Mouse (Mus musculus) MEL (cell line): ENCODE data around the gene Rex1bd. TPM values are rescaled to one million over a fixed set of nuclear protein-coding genes. Genes with fewer than 3 reads are reported as not detected.

Experiments
- DNase-seq: peaks from one replicate; pipeline ENCODE4 v3.0.0; 2011; ENCODE audit warnings: low read depth, low spot score
- H3K27ac ChIP-seq: 2 replicates; pipeline ENCODE4 v1.5.1; 2012; ENCODE audit warnings: low read depth, mild to moderate bottlenecking, control low read depth, low read length, moderate library complexity; ENCODE audit not compliant: control insufficient read depth
- H3K27me3 ChIP-seq, 2 experiments: fragments of 150-350 bp in 1 of 2; sonication (generic) in 1 of 2; 2 replicates each; pipeline ENCODE4 v1.6.1; 2012; ENCODE audit warnings: low read length in 2 of 2, mild to moderate bottlenecking in 2 of 2, improper control_type of control experiment in 1 of 2, moderate library complexity in 1 of 2; ENCODE audit not compliant: insufficient read depth in 2 of 2, control insufficient read depth in 1 of 2
- H3K36me3 ChIP-seq, 2 experiments: 2 replicates each; pipeline ENCODE4 v1.6.1; 2012 to 2014; ENCODE audit warnings: low read length in 2 of 2, improper control_type of control experiment in 1 of 2, inconsistent platforms in 1 of 2, mild to moderate bottlenecking in 1 of 2; ENCODE audit not compliant: insufficient read depth in 2 of 2, control insufficient read depth in 1 of 2
- H3K4me1 ChIP-seq, 2 experiments: fragments of 150-350 bp in 1 of 2; sonication (generic) in 1 of 2; 2 replicates each; pipeline ENCODE4 v1.6.1; 2012; ENCODE audit warnings: low read length in 2 of 2, improper control_type of control experiment in 1 of 2, mild to moderate bottlenecking in 1 of 2; ENCODE audit not compliant: insufficient read depth in 2 of 2, control insufficient read depth in 1 of 2
- H3K4me3 ChIP-seq, 2 experiments: fragments of 150-350 bp in 1 of 2; sonication (generic) in 1 of 2; 2 replicates each; pipeline ENCODE4 v1.5.1; 2012; ENCODE audit warnings: low read depth in 2 of 2, low read length in 2 of 2, mild to moderate bottlenecking in 2 of 2, moderate library complexity in 2 of 2, control low read depth in 1 of 2, improper control_type of control experiment in 1 of 2; ENCODE audit not compliant: control insufficient read depth in 1 of 2, insufficient read depth in 1 of 2
- H3K79me2 ChIP-seq: 2 replicates; pipeline ENCODE4 v1.6.1; 2012; ENCODE audit warnings: mild to moderate bottlenecking, low read length, moderate library complexity; ENCODE audit not compliant: control insufficient read depth, poor library complexity, insufficient read depth
- H3K9ac ChIP-seq: 2 replicates; pipeline ENCODE4 v1.6.1; 2012; ENCODE audit warnings: low read depth, mild to moderate bottlenecking, control low read depth, low read length, moderate library complexity; ENCODE audit not compliant: control insufficient read depth, poor library complexity, severe bottlenecking
- H3K9me3 ChIP-seq: fragments of 150-350 bp; sonication (generic); replicated peaks from 2 replicates; pipeline ENCODE4 v1.6.1; 2012; ENCODE audit warnings: mild to moderate bottlenecking, low read length, improper control_type of control experiment, moderate library complexity; ENCODE audit not compliant: insufficient read depth
- BHLHE40 ChIP-seq: IDR thresholded peaks from 2 replicates; pipeline ENCODE4 v1.6.1; 2012; ENCODE audit warnings: low read depth, mild to moderate bottlenecking, inconsistent platforms, low read length, improper control_type of control experiment, borderline replicate concordance
- CHD2 ChIP-seq: IDR thresholded peaks from 2 replicates; pipeline ENCODE4 v1.6.1; 2011; ENCODE audit warnings: low read length, improper control_type of control experiment
- CTCF ChIP-seq, 3 experiments: IDR thresholded peaks in 2 of 3; conservative IDR thresholded peaks in 1 of 3; 2 replicates each; pipeline ENCODE4 v1.5.1; 2011 to 2012; ENCODE audit warnings: low read length in 3 of 3, low read depth in 2 of 3, mild to moderate bottlenecking in 2 of 3, improper control_type of control experiment in 1 of 3, inconsistent platforms in 1 of 3, mixed read lengths in 1 of 3, moderate library complexity in 1 of 3; ENCODE audit not compliant: control insufficient read depth in 1 of 3, insufficient read depth in 1 of 3, poor library complexity in 1 of 3, severe bottlenecking in 1 of 3
- EP300 ChIP-seq, 2 experiments: IDR thresholded peaks; 2 replicates each; pipeline ENCODE4 v1.6.1; 2011; ENCODE audit warnings: improper control_type of control experiment in 2 of 2, low read length in 2 of 2, low read depth in 1 of 2, mild to moderate bottlenecking in 1 of 2
- JUND ChIP-seq: IDR thresholded peaks from 2 replicates; pipeline ENCODE4 v1.6.1; 2011; ENCODE audit warnings: low read depth, mild to moderate bottlenecking, improper control_type of control experiment, low read length
- MAX ChIP-seq: IDR thresholded peaks from 2 replicates; pipeline ENCODE4 v1.6.1; 2011; ENCODE audit warnings: low read length, improper control_type of control experiment
- MAZ ChIP-seq: IDR thresholded peaks from 2 replicates; pipeline ENCODE4 v1.6.1; 2012; ENCODE audit warnings: low read depth, mild to moderate bottlenecking, inconsistent platforms, low read length, improper control_type of control experiment
- MEF2A ChIP-seq: IDR thresholded peaks from 2 replicates; pipeline ENCODE4 v1.6.1; 2014; ENCODE audit warnings: low read depth, mild to moderate bottlenecking, inconsistent platforms, low read length, improper control_type of control experiment; ENCODE audit not compliant: poor library complexity, insufficient replicate concordance, severe bottlenecking; ENCODE audit errors: extremely low read depth
- MXI1 ChIP-seq: IDR thresholded peaks from 2 replicates; pipeline ENCODE4 v1.6.1; 2011; ENCODE audit warnings: mild to moderate bottlenecking, low read depth, low read length, improper control_type of control experiment
- MYB ChIP-seq: IDR thresholded peaks from 2 replicates; pipeline ENCODE4 v1.6.1; 2011; ENCODE audit warnings: mild to moderate bottlenecking, low read depth, low read length, improper control_type of control experiment
- MYC ChIP-seq: IDR thresholded peaks from 2 replicates; pipeline ENCODE4 v1.6.1; 2011; ENCODE audit warnings: low read depth, mild to moderate bottlenecking, low read length, improper control_type of control experiment, moderate library complexity
- NELFE ChIP-seq: IDR thresholded peaks from 2 replicates; pipeline ENCODE4 v1.6.1; 2011; ENCODE audit warnings: low read depth, low read length, improper control_type of control experiment
- NRF1 ChIP-seq: IDR thresholded peaks from 2 replicates; pipeline ENCODE4 v1.6.1; 2014; ENCODE audit warnings: low read depth, mild to moderate bottlenecking, inconsistent platforms, low read length, improper control_type of control experiment, moderate library complexity; ENCODE audit not compliant: poor library complexity, insufficient read depth, severe bottlenecking
- POLR2AphosphoS5 ChIP-seq: IDR thresholded peaks from 2 replicates; pipeline ENCODE4 v1.6.1; 2012; ENCODE audit warnings: low read depth, borderline replicate concordance, mild to moderate bottlenecking, inconsistent platforms, low read length, moderate library complexity, mixed read lengths
- RCOR1 ChIP-seq: IDR thresholded peaks from 2 replicates; pipeline ENCODE4 v1.6.1; 2012; ENCODE audit warnings: low read depth, mild to moderate bottlenecking, inconsistent platforms, low read length, improper control_type of control experiment
- TAL1 ChIP-seq: IDR thresholded peaks from 2 replicates; pipeline ENCODE4 v1.6.1; 2012; ENCODE audit warnings: mild to moderate bottlenecking, inconsistent platforms, low read length, moderate library complexity, mixed read lengths
- TBP ChIP-seq: IDR thresholded peaks from 2 replicates; pipeline ENCODE4 v1.8.0; 2011; ENCODE audit warnings: low read depth, low read length, improper control_type of control experiment
- USF1 ChIP-seq: IDR thresholded peaks from 2 replicates; pipeline ENCODE4 v1.6.1; 2014; ENCODE audit warnings: low read depth, mild to moderate bottlenecking, inconsistent platforms, low read length, improper control_type of control experiment, moderate library complexity
- USF2 ChIP-seq, 2 experiments: IDR thresholded peaks; 2 replicates each; pipeline ENCODE4 v1.6.1; 2011 to 2012; ENCODE audit warnings: improper control_type of control experiment in 2 of 2, low read length in 2 of 2, borderline replicate concordance in 1 of 2, inconsistent platforms in 1 of 2, low read depth in 1 of 2, mild to moderate bottlenecking in 1 of 2; ENCODE audit not compliant: insufficient read depth in 1 of 2
- ZC3H11A ChIP-seq: IDR thresholded peaks from 2 replicates; pipeline ENCODE4 v1.6.1; 2012; ENCODE audit warnings: low read depth, mild to moderate bottlenecking, inconsistent platforms, low read length, improper control_type of control experiment
- ZMIZ1 ChIP-seq: IDR thresholded peaks from 2 replicates; pipeline ENCODE4 v1.6.1; 2012; ENCODE audit warnings: low read depth, mild to moderate bottlenecking, inconsistent platforms, low read length, improper control_type of control experiment, moderate library complexity
- polyA plus RNA-seq, 2 experiments: library from polyadenylated mRNA; stranded (reverse) in 1 of 2; unstranded in 1 of 2; fragments of >175 nt in 1 of 2; fragments of >200 nt in 1 of 2; gene quantifications; 2 replicates each; pipeline versions ENCODE4 v1.2.1 to v1.2.4; 2012; ENCODE audit warnings: low replicate concordance in 2 of 2, low read depth in 1 of 2; ENCODE audit not compliant: insufficient read length in 2 of 2, insufficient read depth in 1 of 2, missing spikeins in 1 of 2
- total RNA-seq: library from RNA; depleted of rRNA; stranded (reverse); fragments of 300-350 nt; gene quantifications from 2 replicates; pipeline ENCODE4 v1.2.3, GENCODE M21; 2012

Gene Rex1bd
- total and polyA plus RNA-seq, 3 experiments = 145 to 204 TPM; not detected in 1

DNA sequence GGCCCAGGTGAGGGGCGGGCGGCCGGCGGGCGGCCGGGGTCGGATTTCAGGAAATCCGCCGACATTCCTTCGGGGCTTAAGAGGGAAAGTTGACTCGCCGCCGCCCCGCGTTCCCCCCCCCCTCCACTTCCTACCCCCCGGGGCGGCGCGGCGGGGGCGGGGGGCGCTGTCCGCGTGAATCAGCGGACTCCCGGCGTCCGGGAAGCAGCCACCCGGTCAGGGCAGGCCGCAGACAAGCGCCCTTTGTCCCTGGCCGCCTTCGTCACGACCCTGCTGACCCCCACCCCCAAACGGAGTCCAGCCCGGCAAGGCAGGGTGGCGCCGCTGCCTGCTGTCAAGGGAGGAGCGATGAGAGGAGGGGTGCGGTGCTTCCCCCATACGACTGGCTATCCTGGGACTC is 17.0 kb downstream of the Rex1bd start:
- Histone ChIP-seq H3K27ac (no peak overlapping the region), H3K4me3 (no peak overlapping the region), H3K36me3 (no peaks in the 10 kb centered on the region), H3K4me1 (no peaks in the 10 kb centered on the region), H3K9ac (no peak overlapping the region)
- DNase-seq = no peak
- TF ChIP-seq BHLHE40 = no peak
- TF ChIP-seq NELFE = no peak
- TF ChIP-seq MXI1 = no peak
- no peak for TF ChIP-seq MAZ
- TF ChIP-seq MYC = no peak
- TF ChIP-seq ZC3H11A = no peak
- TF ChIP-seq TBP = no peak
- TF ChIP-seq MEF2A = no peak
- TF ChIP-seq CTCF (IDR thresholded peaks at IDR 0.05 in 2 of 3, conservative IDR thresholded peaks at IDR 0.05 in 1 of 3; ENCODE audit: control insufficient read depth in 1 of 3, insufficient read depth in 1 of 3, low read depth in 2 of 3, low read length in 3 of 3, poor library complexity in 1 of 3, severe bottlenecking in 1 of 3) = no peak
- no peak for TF ChIP-seq RCOR1
- no peak for TF ChIP-seq POLR2AphosphoS5
- TF ChIP-seq TAL1 = no peak
- TF ChIP-seq USF1 = no peak
- TF ChIP-seq JUND = no peak
- TF ChIP-seq, all 39 proteins: peak for 0
- Histone ChIP-seq H3K79me2 (no peaks in the 10 kb centered on the region), H3K27me3 (no peaks in the 10 kb centered on the region; a peak in 1 of 4 replicates), H3K9me3 (no peaks in the 10 kb centered on the region)

DNA sequence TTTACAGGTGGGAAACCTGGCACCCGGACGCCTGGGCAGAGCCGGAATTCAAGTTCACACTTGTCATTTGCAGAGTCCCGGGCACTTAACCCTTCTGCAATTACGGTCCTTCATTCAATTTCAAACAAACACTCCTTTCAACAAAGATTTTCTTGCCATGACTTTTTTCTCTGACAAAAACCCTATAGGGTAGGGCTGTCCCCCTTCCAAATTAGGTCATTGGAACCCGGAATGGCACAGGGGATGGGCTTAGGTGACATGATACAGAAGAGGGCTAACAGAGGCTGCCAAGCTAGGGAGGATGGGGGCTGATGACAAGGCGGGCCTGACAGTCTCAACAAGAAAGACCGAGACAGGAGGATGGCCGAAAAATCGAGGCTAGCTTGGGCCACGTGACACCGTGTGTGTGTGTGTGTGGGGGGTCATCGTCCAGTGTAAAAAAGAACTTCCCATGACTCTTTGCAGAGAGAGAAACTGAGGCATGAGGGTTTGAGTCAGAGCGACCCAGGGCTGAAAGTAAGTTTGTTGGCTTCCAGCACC is 17.6 kb downstream of the Rex1bd start:
- TF ChIP-seq USF1 (no peak), EP300 (IDR thresholded peaks at IDR 0.05; ENCODE audit: low read depth in 1 of 2, low read length in 2 of 2) (no peak), NRF1 (no peak), MAX (no peak), MYB (no peak), USF2 (IDR thresholded peaks at IDR 0.05; ENCODE audit: borderline replicate concordance in 1 of 2, insufficient read depth in 1 of 2, low read depth in 1 of 2, low read length in 2 of 2) (no peak), CHD2 (no peak), ZMIZ1 (no peak), ZC3H11A (no peak), BHLHE40 (no peak), RCOR1 (no peak)
- Histone ChIP-seq H3K9ac (no peak overlapping the region), H3K4me3 (no peak overlapping the region), H3K27ac (no peak overlapping the region), H3K4me1 (no peaks in the 10 kb centered on the region), H3K79me2 (no peaks in the 10 kb centered on the region), H3K27me3 (no peaks in the 10 kb centered on the region; a peak in 1 of 4 replicates), H3K36me3 (no peaks in the 10 kb centered on the region), H3K9me3 (no peaks in the 10 kb centered on the region)
- DNase-seq = no peak
